In the genomic region with DNA sequence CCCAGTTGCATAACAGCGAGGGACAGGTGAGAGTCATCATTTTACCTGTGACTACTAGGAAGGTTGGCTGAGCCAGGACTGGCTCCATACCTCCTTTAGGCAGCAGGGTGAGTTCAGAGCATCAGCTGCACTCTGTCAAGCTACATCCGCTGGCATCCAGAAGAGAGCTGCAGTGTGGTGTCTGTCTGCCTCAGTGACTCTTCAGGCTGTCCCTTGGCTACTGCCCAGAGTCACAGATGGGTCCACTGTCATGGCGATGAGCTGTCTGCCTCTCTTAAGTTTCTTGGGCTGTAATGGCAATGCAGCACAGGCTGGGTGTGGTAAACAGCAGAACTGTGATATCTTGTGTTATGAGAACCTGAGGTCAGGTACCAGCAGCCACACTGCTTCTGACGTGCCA, we compare ENCODE assay signal across 7 mouse cellular contexts.
"Had no signal": no experiment of that assay in that cellular context is flagged by ENCODE, and none has a peak within 500 bp of the region (broad histone marks: within the 10 kb centered on the region; RNA-seq: fewer than 3 reads in every experiment).

No protein-coding gene starts in this region.

- DNase-seq: kidney, postnatal 36 days; layer of hippocampus, adult 9-11 months; layer of hippocampus, postnatal 36 days; lung, adult 18-20 months; right cerebral cortex, adult 18-20 months; right cerebral cortex, postnatal 25 days; thymus, postnatal 4 days had no signal
